Mouse (Mus musculus) C2C12 (cell line): Measurements from ENCODE around the gene Phldb1.

Experiments used
- CEBPB ChIP-seq: IDR thresholded peaks from one replicate; pipeline ENCODE4 v1.6.1; 2011; ENCODE audit warnings: low read depth, mild to moderate bottlenecking, control low read depth, moderate library complexity
- CTCF ChIP-seq: IDR thresholded peaks from one replicate; pipeline ENCODE4 v1.5.1; 2011; ENCODE audit not compliant: control insufficient read depth, insufficient read depth, insufficient read length
- MAX ChIP-seq: IDR thresholded peaks from one replicate; pipeline ENCODE4 v1.6.1; 2011; ENCODE audit warnings: mild to moderate bottlenecking, control low read depth
- MYOD1 ChIP-seq: IDR thresholded peaks from one replicate; pipeline ENCODE4 v1.6.1; 2011; ENCODE audit warnings: low read depth; ENCODE audit not compliant: control insufficient read depth, insufficient read length
- MYOG ChIP-seq: IDR thresholded peaks from one replicate; pipeline ENCODE4 v1.6.1; 2011; ENCODE audit not compliant: control insufficient read depth, insufficient read length; ENCODE audit errors: extremely low read depth

- TF ChIP-seq CTCF (peak; percentile 54), MAX (no peak), CEBPB (no peak), MYOD1 (no peak), MYOG (no peak)
Observed at GRCm38 (mm10) chr9:44655098-44656066, 79.6 kb downstream of the Phldb1 start.
